Comparison of ENCODE assay signal across 8 mouse cellular contexts in genomic region chr5:21186821-21187220, GRCm38 (mm10). TPM values are rescaled to one million over a fixed set of nuclear protein-coding genes. Genes with fewer than 3 reads are reported as not detected.
A peak's percentile ranks its signal among the peaks of the same experiment; 100 is the strongest.
DNase-seq lines count a peak whose midpoint lies in the region; ATAC-seq and TF ChIP-seq lines count a peak whose summit lies in the region.

No protein-coding gene starts in this region.

- no peaks in the 10 kb centered on the region for H3K36me3 ChIP-seq in intestine, embryonic 14.5 days (ENCODE audit: control insufficient read depth, insufficient read depth, low read length)
- no peaks in the 10 kb centered on the region for H3K36me3 ChIP-seq in neural tube, embryonic 15.5 days

- H3K9ac ChIP-seq in intestine, embryonic 14.5 days (ENCODE audit: low read length) = no peak overlapping the region
- peak overlapping the region; percentile 59 for H3K9ac ChIP-seq in neural tube, embryonic 15.5 days (replicated peaks)

- TF ChIP-seq CTCF in left cerebral cortex, adult 2 months (IDR thresholded peaks at IDR 0.05) = no peak

- H3K9me3 ChIP-seq in intestine, embryonic 14.5 days (ENCODE audit: control insufficient read depth, low read length) = no peaks in the 10 kb centered on the region
- H3K9me3 ChIP-seq in neural tube, embryonic 15.5 days (replicated peaks) = no peaks in the 10 kb centered on the region

- H3K4me3 ChIP-seq in left cerebral cortex, adult 2 months = peak overlapping the region; percentile 60
- peak overlapping the region; percentile 49 for H3K4me3 ChIP-seq in intestine, embryonic 14.5 days (ENCODE audit: low read depth, low read length)
- peak overlapping the region; percentile 50 for H3K4me3 ChIP-seq in neural tube, embryonic 15.5 days (replicated peaks)

- DNase-seq in left cerebral cortex, adult 2 months (ENCODE audit: extremely low spot score in 1 of 2, low spot score in 2 of 2) = no peak
- no peak for DNase-seq in left cerebral cortex, postnatal 25 days (ENCODE audit: low spot score in 2 of 2)
- DNase-seq in intestine, embryonic 14.5 days (ENCODE audit: low spot score) = no peak
- DNase-seq in urinary bladder, postnatal 10 days (ENCODE audit: low spot score) = no peak
- DNase-seq in layer of hippocampus, postnatal 36 days = no peak
- DNase-seq in adrenal gland, postnatal 36 days = no peak

- 0 out of 2 replicates have a peak, but pooled peaks cover 5% of the 10 kb centered on the region for H3K4me1 ChIP-seq in intestine, embryonic 14.5 days (replicated peaks; ENCODE audit: control insufficient read depth, insufficient read depth, low read length)
- H3K4me1 ChIP-seq in neural tube, embryonic 15.5 days = peaks cover 14% of the 10 kb centered on the region

- no peak overlapping the region for H3K27ac ChIP-seq in left cerebral cortex, adult 2 months
- no peak overlapping the region for H3K27ac ChIP-seq in intestine, embryonic 14.5 days (ENCODE audit: low read depth)
- H3K27ac ChIP-seq in neural tube, embryonic 15.5 days (replicated peaks) = no peak overlapping the region

- peak overlapping the region; percentile 73 for H3K4me2 ChIP-seq in intestine, embryonic 14.5 days (ENCODE audit: low read length)
- peak overlapping the region; percentile 69 for H3K4me2 ChIP-seq in neural tube, embryonic 15.5 days

- no peaks in the 10 kb centered on the region for H3K27me3 ChIP-seq in intestine, embryonic 14.5 days (replicated peaks; ENCODE audit: control insufficient read depth, insufficient read depth, low read length)
- no peaks in the 10 kb centered on the region for H3K27me3 ChIP-seq in neural tube, embryonic 15.5 days (replicated peaks)

- WGBS in intestine, embryonic 14.5 days = 18% methylated on average over 4 of the region's 4 CpGs
- 4% methylated on average over 4 of the region's 4 CpGs for WGBS in neural tube, embryonic 15.5 days

- peak; percentile 40 for ATAC-seq in activated CD4-positive, CD25-positive, alpha-beta regulatory T cell, adult 4 months
- no peak for ATAC-seq in intestine, embryonic 14.5 days (replicated peaks; ENCODE audit: low FRiP score, low TSS enrichment, low read depth)
- ATAC-seq in neural tube, embryonic 15.5 days (ENCODE audit: low FRiP score) = 0 out of 2 replicates have a peak, but pooled peaks have one; percentile 43

- intact Hi-C loops in left cerebral cortex, adult 2 months (cut with DNase I) = no loop called here
- intact Hi-C loops in left cerebral cortex, postnatal 25 days (cut with DNase I) = loop anchor here (5.0 kb wide), 1 partner anchor 130 kb away; the partner anchor contains the start of gene Ptpn12

RNA-seq across cellular contexts. Expression of gene Gsap, which starts 0.8 kb away (rescaled TPM):
- 1 to 10 TPM; 4.6 to 6.4 TPM for total RNA-seq in left cerebral cortex, adult 2 months (2021)
- 1 to 10 TPM; 3.6 to 4.4 TPM for total RNA-seq in left cerebral cortex, postnatal 25 days (2021)
- polyA plus RNA-seq in activated CD4-positive, CD25-positive, alpha-beta regulatory T cell, adult 4 months (2017; shearing (Covaris generic)) = 10 to 100 TPM; 36.6 to 38.8 TPM
- 2.3 and 2.9 TPM in 2 replicates for polyA plus RNA-seq in intestine, embryonic 14.5 days (2014; fragmentation: Nextera tagmentation; extraction: Ambion mirVana)
- polyA plus RNA-seq in neural tube, embryonic 15.5 days (2015; fragmentation: Nextera tagmentation; extraction: Ambion mirVana) = 11.3 and 12.1 TPM in 2 replicates
- 1 to 10 TPM; 7.6 to 8.6 TPM for total RNA-seq in layer of hippocampus, postnatal 36 days (2021)
- total RNA-seq in adrenal gland, postnatal 36 days (2021) = 1 to 10 TPM; 4.4 TPM
